In the genomic region with DNA sequence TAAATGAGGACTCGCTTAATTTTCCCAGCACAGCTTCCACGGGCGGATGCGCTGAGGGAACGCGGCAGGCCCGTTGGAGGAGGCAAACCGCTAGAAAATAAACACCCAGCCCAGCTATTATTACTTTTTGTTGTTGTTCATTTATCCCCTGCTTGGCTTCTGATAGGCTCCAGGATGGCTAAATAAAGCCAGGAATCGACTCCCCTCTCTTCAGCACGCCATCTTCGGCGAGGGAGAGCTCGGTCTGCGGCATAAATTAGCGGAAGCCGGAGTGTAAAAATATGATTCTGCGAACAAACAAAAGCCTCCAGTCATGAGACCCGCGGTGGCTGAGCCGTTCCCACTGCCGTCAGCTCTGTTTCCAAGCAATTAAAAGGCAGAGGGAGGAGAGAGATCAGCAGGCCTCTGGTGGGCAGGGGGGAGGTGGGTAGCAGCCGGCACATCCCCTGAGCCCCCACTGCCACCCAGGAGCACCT, we compare ENCODE assay signal across 11 mouse cellular contexts. TPM values are rescaled to one million over a fixed set of nuclear protein-coding genes. Genes with fewer than 3 reads are reported as not detected.
DNase-seq lines count a peak whose midpoint lies in the region; ATAC-seq and TF ChIP-seq lines count a peak whose summit lies in the region.
"Had no signal": no experiment of that assay in that cellular context is flagged by ENCODE, and none has a peak within 500 bp of the region (broad histone marks: within the 10 kb centered on the region; RNA-seq: fewer than 3 reads in every experiment).

No protein-coding gene starts in this region.

- peak overlapping the region; percentile 80 for H3K27ac ChIP-seq in forebrain, embryonic 12.5 days
- peak overlapping the region; percentile 84 for H3K27ac ChIP-seq in left cerebral cortex, adult 2 months
- peak overlapping the region; percentile 64 for H3K27ac ChIP-seq in neural tube, embryonic 14.5 days (ENCODE audit: low read depth, low read length)
- H3K27ac ChIP-seq: heart, adult 2 months had no signal

- 40% methylated on average over 22 of the region's 22 CpGs for WGBS in forebrain, embryonic 12.5 days
- 35% methylated on average over 22 of the region's 22 CpGs for WGBS in neural tube, embryonic 14.5 days

- H3K9ac ChIP-seq in forebrain, embryonic 12.5 days = no peak overlapping the region
- no peak overlapping the region for H3K9ac ChIP-seq in neural tube, embryonic 14.5 days (replicated peaks; ENCODE audit: low read depth, low read length)

- ATAC-seq in forebrain, embryonic 12.5 days (ENCODE audit: low FRiP score) = peak; percentile 62; the same call in 1 of the 2 replicates
- ATAC-seq in neural tube, embryonic 14.5 days (ENCODE audit: low read depth) = no peak

- H3K4me1 ChIP-seq in forebrain, embryonic 12.5 days = peaks cover 39% of the 10 kb centered on the region
- H3K4me1 ChIP-seq in neural tube, embryonic 14.5 days (ENCODE audit: control insufficient read depth, insufficient read depth, low read length) = peaks cover 13% of the 10 kb centered on the region; the same call in 1 of the 2 replicates

- no peaks in the 10 kb centered on the region for H3K36me3 ChIP-seq in forebrain, embryonic 12.5 days (replicated peaks)
- H3K36me3 ChIP-seq in neural tube, embryonic 14.5 days (ENCODE audit: control insufficient read depth, insufficient read depth, low read length) = no peaks in the 10 kb centered on the region

- H3K4me2 ChIP-seq in forebrain, embryonic 12.5 days = peak overlapping the region; percentile 38
- no peak overlapping the region for H3K4me2 ChIP-seq in neural tube, embryonic 14.5 days (ENCODE audit: low read depth, low read length)
- H3K4me2 ChIP-seq: liver, embryonic 11.5 days had no signal

- DNase-seq in ZHBTc4 (ENCODE audit: low read depth, low spot score) = peak; percentile 15
- DNase-seq in left cerebral cortex, adult 2 months (ENCODE audit: extremely low spot score in 1 of 2, low spot score in 2 of 2) = peak; percentile 50 to 56
- no peak for DNase-seq in lung, postnatal 4 days
- DNase-seq in cerebellum, adult 18-20 months = no peak
- DNase-seq in testis, postnatal 14 days (ENCODE audit: low spot score) = no peak
- no peak for DNase-seq in cerebellum, postnatal 25 days
- DNase-seq: heart, adult 2 months; kidney, postnatal 36 days had no signal

- H3K9me3 ChIP-seq in forebrain, embryonic 12.5 days = no peaks in the 10 kb centered on the region
- H3K9me3 ChIP-seq in neural tube, embryonic 14.5 days (ENCODE audit: control insufficient read depth, low read length) = no peaks in the 10 kb centered on the region

- no peak for TF ChIP-seq CTCF in left cerebral cortex, adult 2 months (IDR thresholded peaks at IDR 0.05)

- 0 out of 2 replicates have a peak, but pooled peaks cover 6% of the 10 kb centered on the region for H3K27me3 ChIP-seq in forebrain, embryonic 12.5 days
- no peaks in the 10 kb centered on the region for H3K27me3 ChIP-seq in neural tube, embryonic 14.5 days (ENCODE audit: control insufficient read depth, insufficient read depth, low read length)

- no peak overlapping the region for H3K4me3 ChIP-seq in forebrain, embryonic 12.5 days (replicated peaks)
- no peak overlapping the region for H3K4me3 ChIP-seq in left cerebral cortex, adult 2 months
- no peak overlapping the region for H3K4me3 ChIP-seq in neural tube, embryonic 14.5 days (ENCODE audit: low read depth, low read length)
- H3K4me3 ChIP-seq: heart, adult 2 months had no signal

- intact Hi-C loops in left cerebral cortex, adult 2 months (cut with DNase I) = loop anchor here (2.0 kb wide), 1 partner anchor 64 kb away; no protein-coding TSS in a partner anchor

RNA-seq across cellular contexts. Expression of a gene that starts 49.4 kb away (rescaled TPM):
- polyA plus RNA-seq in forebrain, embryonic 12.5 days (2016; fragmentation: Nextera tagmentation; extraction: Ambion mirVana) = 4.0 and 4.7 TPM in 2 replicates
- total RNA-seq in left cerebral cortex, adult 2 months (2021) = 100 to 1,000 TPM; 214 to 230 TPM
- 11.2 and 12.8 TPM in 2 replicates for polyA plus RNA-seq in neural tube, embryonic 14.5 days (2014; fragmentation: Nextera tagmentation; extraction: Ambion mirVana)

Comparison
In these comparisons a context has a peak if more than half of its experiments do, and no peak if none do; other contexts are left out.
1. DNase-seq: peak in ZHBTc4 (single experiment) and left cerebral cortex, adult 2 months (2 of 2); none in lung, postnatal 4 days (0 of 2), cerebellum, adult 18-20 months (0 of 2), testis, postnatal 14 days (single experiment) and cerebellum, postnatal 25 days (0 of 2).
2. Peak in every context shown above with its lines, with median percentiles within 50 percentile points of each other: H3K27ac ChIP-seq.